Mouse (Mus musculus) cerebellum, postnatal 14 days (tissue): ENCODE measurements at regions not wholly inside any gene's neighbourhood (a gene's known extent, or its start where the extent isn't known, plus 50 kb on each side); places are given as distances from the start of the nearest gene placed in this dataset.
"Not testable (repeated sequence)": the region's sequence is repeated elsewhere in the genome, so short reads cannot be mapped to it uniquely, and the experiment has no call there.

Source experiments
- DNase-seq, 2 experiments: peaks; one replicate each; pipeline ENCODE4 v3.0.0; 2021; ENCODE audit warnings: mixed read lengths in 2 of 2

- DNase-seq = no peak
Measured at GRCm38 (mm10) chr1:31612944-31613343, 390.3 kb downstream of the Pih1d3 start.

GRCm38 (mm10) chr1:31615219-31615618 lies 392.6 kb downstream of the Pih1d3 start:
- not testable (repeated sequence) for DNase-seq

GRCm38 (mm10) chr1:31616229-31616946 lies 393.8 kb downstream of the Pih1d3 start:
- not testable (repeated sequence) for DNase-seq

- DNase-seq = no peak
Measured at GRCm38 (mm10) chr1:31634353-31634752, 411.7 kb downstream of the Pih1d3 start.

GRCm38 (mm10) chr1:31636575-31637356 lies 414.1 kb downstream of the Pih1d3 start:
- DNase-seq = no peak

GRCm38 (mm10) chr1:31645116-31645515 lies 422.5 kb downstream of the Pih1d3 start:
- peak; percentile 73 to 76 for DNase-seq

DNA sequence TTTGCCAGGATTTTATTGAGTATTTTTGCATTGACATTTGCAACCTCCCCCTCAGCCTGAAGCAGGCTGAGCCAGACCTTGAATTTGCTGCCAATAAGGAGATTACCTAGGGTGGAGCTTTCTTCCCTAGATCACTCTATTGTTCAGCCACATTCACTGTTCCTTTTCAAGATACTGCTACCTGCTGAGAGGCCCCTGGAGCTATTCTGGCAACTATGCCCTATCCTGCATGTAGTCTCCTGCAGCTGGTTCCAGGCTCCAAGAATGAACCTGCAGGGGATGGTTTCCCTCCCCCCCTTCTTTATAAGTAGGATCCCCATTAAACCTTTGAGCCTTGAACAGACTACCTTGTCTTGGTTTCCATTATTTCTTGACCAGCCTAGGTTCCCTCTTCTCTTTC lies 455.9 kb downstream of the Pih1d3 start:
- DNase-seq = no peak
